Mouse (Mus musculus): ENCODE data around the gene Scrn1.
A peak's percentile ranks its signal among the peaks of the same experiment; 100 is the strongest.

Scrn1 gene

GRCm38 (mm10) chr6:54472846-54473715 lies 93.2 kb downstream of the Scrn1 start:
- peak; percentile 25 for DNase-seq (ENCODE audit: low read depth)

- DNase-seq (ENCODE audit: low read depth), result no peak
Observed at GRCm38 (mm10) chr6:54471866-54472265, 94.4 kb downstream of the Scrn1 start.

GRCm38 (mm10) chr6:54467371-54467770 lies 98.9 kb downstream of the Scrn1 start:
- no peak for DNase-seq (ENCODE audit: low read depth)

- DNase-seq (ENCODE audit: low read depth), result no peak
Observed at GRCm38 (mm10) chr6:54464926-54465325, 101.4 kb downstream of the Scrn1 start.

GRCm38 (mm10) chr6:54463701-54464458 lies 102.4 kb downstream of the Scrn1 start:
- no peak for DNase-seq (ENCODE audit: low read depth)

GRCm38 (mm10) chr6:54462766-54463165 lies 103.5 kb downstream of the Scrn1 start:
- DNase-seq (ENCODE audit: low read depth), result no peak

GRCm38 (mm10) chr6:54460915-54461671 lies 105.2 kb downstream of the Scrn1 start:
- DNase-seq (ENCODE audit: low read depth), result peak; percentile 7

GRCm38 (mm10) chr6:54460172-54460914 lies 105.9 kb downstream of the Scrn1 start:
- DNase-seq (ENCODE audit: low read depth), result no peak

- DNase-seq (ENCODE audit: low read depth), result no peak
Observed at GRCm38 (mm10) chr6:54459661-54460060, 106.6 kb downstream of the Scrn1 start.
